Mouse (Mus musculus) urinary bladder, postnatal 36 days (tissue): Measurements from ENCODE around the gene Tshz2.
A peak's percentile ranks its signal among the peaks of the same experiment; 100 is the strongest.

Experiments used
- DNase-seq, 2 experiments: peaks; one replicate each; pipeline ENCODE4 v3.0.0; 2022; ENCODE audit warnings: low spot score in 2 of 2, mixed read lengths in 1 of 2

Gene Tshz2

DNA sequence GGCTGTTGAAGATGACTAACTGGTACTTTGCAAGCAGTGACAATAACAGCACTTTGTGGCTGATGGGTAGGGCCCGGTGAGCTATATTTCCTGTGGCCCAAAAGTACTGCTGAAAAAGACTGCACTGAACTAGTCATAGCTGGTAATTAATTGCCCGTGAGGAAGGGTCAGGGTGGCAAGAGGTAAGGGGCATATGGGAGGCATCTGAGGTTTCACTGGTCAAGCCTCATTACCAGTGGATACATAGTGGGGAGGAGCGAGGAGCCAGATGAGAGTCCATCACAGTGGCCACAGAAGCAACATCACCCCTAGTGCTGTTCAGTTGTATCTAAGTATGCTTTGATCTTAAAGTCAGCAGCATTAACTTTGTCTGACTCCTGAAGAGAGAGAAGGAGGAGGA lies 2.7 kb upstream of the Tshz2 start:
- DNase-seq: no peak

- peak; percentile 42 to 45 for DNase-seq
Observed at GRCm38 (mm10) chr2:169633491-169634289, 877 bp downstream of the Tshz2 start.

- no peak for DNase-seq
Observed at GRCm38 (mm10) chr2:169634619-169635382, 2.0 kb downstream of the Tshz2 start.

DNA sequence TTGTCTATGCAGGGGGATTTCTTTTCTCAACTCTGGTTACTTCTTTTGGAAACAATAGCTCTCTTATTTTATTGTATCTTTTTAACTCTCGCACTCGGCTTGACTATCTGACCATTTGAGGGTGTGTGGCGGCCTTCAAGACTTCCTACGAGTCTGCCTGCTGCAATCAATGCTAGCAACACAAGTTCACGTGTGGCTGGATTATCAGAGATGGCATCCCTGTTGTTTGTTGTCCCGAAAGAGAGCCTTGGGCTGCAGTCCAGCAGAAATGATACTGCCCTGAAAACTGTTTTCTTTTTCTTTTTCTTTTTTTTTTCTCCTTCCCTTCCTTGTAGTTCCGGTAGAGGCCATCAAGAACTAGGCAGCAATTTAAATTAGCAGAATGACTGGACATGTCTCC lies 2.6 kb downstream of the Tshz2 start:
- DNase-seq: no peak

DNA sequence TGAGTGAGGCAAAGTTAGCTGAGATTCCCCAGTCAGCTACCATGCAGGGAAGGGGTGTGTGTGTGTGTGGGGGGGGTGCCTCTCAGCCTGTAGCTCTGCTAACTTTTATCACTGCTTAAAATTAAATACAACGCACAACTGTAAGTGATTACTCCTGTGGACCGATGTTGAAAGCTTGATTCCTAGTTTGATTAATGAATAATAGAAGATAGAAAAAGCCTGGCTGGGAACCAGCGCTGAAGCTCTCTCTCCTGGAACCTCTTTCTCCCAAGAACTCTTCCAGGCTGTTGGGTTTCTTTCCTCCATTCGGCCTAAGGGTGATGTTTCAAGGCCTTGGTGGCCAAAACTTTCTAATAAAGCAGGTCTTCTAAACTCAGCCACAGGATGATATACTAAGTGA lies 3.6 kb downstream of the Tshz2 start:
- DNase-seq: no peak

DNA sequence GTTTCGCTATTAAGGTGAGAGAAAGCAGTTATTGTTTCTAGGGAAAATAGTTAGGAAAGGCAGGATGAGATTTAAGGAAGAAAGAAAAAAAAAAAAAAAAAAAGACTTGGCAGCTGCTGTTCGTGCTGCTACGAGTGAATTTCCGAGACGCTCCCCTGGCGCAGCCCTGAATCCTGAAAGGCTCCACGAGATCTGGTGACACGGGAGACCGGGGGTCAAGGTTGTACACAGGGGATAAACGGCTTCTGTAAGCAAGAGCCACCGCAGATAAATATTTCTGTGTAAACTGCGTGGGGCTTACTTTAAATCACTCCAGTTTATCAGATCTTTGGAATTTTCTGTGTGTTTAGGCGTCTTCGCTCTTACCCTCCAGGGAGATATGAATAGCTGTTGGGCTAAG lies 8.7 kb downstream of the Tshz2 start:
- DNase-seq: no peak

- no peak for DNase-seq
Observed at GRCm38 (mm10) chr2:169642420-169642819, 9.6 kb downstream of the Tshz2 start.

GRCm38 (mm10) chr2:169647091-169647490 lies 14.3 kb downstream of the Tshz2 start:
- DNase-seq: no peak

DNA sequence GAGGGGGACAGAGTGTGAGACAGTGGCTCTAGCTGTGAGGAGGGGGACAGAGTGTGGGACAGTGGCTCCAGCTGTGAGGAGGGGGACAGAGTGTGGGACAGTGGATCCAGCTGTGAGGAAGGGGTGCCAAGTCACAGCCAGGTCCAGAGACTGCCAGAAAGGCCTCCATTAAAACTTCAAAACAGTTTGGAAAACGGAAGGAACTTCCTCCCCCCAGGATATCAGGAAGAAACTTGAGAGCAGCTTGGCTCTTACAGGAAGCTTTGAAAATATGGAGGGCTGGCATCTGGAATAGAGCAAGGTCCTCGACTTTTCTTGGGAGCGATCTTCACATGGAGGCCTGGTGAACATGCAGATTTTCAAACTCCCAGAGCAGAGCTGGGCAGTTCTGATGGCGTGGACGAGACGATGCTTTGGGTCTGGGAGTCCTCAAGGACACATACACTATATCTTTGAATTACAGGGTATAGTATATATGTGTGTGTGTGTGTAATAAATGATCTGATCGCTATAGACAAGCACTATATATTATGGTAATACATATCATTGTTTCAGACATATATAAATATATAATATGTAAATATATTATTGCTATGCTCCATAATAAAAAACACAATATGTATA lies 16.6 kb downstream of the Tshz2 start:
- DNase-seq: no peak

DNA sequence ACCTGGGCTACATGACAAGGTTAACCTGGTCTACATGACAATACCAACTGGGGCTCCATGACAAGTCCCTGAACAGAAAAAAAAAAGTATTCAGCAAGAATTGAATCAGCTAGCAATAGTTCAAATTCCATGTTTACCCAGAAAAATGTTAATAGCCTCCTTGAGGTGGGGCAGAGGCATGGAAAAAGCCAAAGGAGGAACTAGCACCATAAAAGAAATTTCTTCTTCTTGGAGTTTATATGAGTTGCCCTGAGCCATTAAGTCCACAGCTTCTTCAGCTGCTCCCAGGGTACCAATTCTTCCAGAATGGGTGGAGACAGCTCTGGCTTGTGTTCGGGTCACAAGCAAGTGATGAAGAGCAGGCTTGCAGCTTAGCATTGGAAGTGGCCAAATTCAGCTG lies 20.5 kb downstream of the Tshz2 start:
- DNase-seq: no peak

GRCm38 (mm10) chr2:169663792-169664191 lies 31.0 kb downstream of the Tshz2 start:
- no peak for DNase-seq

GRCm38 (mm10) chr2:169671264-169671663 lies 38.5 kb downstream of the Tshz2 start:
- no peak for DNase-seq

DNA sequence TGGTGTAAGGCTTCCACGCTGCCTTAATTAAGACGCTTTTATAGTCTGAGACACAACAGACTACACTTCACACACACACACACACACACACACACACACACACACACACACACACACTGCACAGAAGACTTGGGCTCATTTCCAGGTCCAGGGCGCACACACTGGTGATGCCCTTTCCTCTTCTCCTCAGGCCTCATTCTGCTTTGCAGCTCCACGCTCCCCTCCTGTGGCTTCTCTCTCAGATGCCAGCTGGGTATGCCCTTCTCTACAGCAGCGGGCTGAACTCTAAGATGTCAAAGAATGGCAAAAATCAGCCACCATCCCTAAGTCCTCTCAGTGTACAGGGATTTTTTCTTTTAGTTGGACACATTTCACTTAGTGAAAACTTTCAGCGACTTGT lies 41.0 kb downstream of the Tshz2 start:
- DNase-seq: no peak

GRCm38 (mm10) chr2:169674209-169674608 lies 41.4 kb downstream of the Tshz2 start:
- no peak for DNase-seq

GRCm38 (mm10) chr2:169679264-169679663 lies 46.5 kb downstream of the Tshz2 start:
- DNase-seq: no peak

DNA sequence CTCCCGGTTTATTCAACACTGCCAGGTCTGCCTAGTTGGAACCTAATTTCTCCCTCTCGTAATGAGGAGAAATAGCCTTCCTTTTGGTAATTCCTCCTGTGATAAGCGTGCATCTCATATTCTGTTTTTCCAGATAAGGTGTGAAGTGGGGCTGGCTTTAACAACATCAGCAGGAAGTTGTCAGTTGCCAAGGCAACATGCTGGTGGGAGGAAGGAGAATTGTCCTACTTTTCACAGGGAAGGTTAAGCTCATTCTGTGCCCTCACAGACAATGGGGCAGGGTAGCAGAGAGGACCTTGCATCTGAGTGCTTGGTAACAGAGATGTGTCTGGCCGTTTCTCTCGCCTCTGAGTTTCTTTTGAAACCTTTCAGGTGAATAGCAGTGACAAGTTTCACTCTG lies 47.1 kb downstream of the Tshz2 start:
- no peak for DNase-seq

- no peak for DNase-seq
Observed at GRCm38 (mm10) chr2:169685260-169685659, 52.4 kb downstream of the Tshz2 start.

DNA sequence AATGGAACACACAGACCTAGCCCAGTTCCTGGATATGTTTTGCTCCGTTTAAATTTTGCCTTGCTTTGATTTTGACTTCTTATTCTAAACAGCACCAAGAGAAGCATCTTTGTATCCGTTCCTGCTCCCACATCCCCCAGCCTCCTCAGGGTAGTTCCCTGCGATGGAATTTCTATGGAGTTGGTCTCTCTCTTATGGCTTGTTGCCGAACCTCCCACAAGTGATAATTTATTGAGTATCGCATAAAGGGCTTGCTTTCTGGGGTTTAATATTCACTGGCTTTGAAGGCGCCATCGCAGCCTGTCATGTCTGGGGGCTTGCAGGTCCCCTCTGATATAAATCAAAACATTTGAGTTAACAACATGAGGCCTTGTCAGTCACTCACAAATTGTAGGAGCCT lies 52.9 kb downstream of the Tshz2 start:
- no peak for DNase-seq

GRCm38 (mm10) chr2:169686697-169687430 lies 54.1 kb downstream of the Tshz2 start:
- peak in 1 of 2 experiments; percentile 32 for DNase-seq

- DNase-seq: no peak
Observed at GRCm38 (mm10) chr2:169690054-169690453, 57.2 kb downstream of the Tshz2 start.

DNA sequence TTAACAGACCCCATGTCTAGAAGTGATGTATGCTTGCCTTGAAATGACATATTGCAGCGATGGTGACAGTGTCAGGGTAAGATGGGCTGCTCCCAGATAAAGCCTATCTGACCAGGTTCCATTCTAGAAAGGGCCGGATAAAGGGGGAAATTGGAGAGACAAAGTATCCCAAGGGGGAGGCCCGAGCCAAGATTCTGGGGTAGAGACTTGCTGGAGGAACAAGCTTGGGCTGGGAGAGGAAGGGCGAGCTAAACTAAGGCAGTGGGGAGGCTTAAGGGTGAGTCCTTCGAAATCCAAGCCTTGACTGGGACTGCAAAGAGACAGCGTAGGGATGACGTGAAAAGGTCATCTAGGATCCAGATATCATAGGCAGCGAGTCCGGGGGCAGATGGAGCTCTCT lies 61.7 kb downstream of the Tshz2 start:
- DNase-seq: no peak

DNA sequence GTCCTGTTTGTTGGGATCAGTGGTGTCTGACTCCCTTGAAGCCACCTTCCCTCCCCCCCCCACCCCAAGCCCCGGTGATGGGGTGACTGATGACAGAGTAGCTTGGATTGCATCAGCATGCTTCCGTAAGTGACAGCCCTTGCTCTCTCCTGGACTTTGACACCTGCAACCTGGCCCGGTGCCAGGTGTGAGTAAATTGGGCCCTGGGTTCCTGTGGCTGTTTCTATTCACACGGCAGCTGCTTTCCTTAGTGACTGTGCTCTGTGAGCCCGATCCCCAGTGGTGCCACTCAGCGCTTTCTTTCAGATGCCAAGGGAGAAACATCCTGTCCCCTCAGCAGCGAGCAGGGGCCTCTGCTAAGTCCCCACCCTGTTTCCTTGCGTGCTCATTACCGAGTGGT lies 62.2 kb downstream of the Tshz2 start:
- no peak for DNase-seq
